Mouse (Mus musculus) erythroblast, embryonic 14.5 days (primary cell): ENCODE measurements around the gene Haus3.

ENCODE experiments used
- GATA1 ChIP-seq: IDR thresholded peaks from 2 replicates; pipeline ENCODE4 v1.6.1; 2012; ENCODE audit warnings: low read length, inconsistent platforms, mixed read lengths
- TAL1 ChIP-seq: IDR thresholded peaks from 3 replicates; pipeline ENCODE4 v1.6.1; 2012; ENCODE audit warnings: low read length, inconsistent platforms, mixed read lengths

GRCm38 (mm10) chr5:34188856-34189255 is 19.5 kb upstream of the Haus3 start:
- no peak for TF ChIP-seq GATA1
- TF ChIP-seq TAL1: no peak
